Comparison of ENCODE assay signal across 7 mouse cellular contexts in the genomic region with DNA sequence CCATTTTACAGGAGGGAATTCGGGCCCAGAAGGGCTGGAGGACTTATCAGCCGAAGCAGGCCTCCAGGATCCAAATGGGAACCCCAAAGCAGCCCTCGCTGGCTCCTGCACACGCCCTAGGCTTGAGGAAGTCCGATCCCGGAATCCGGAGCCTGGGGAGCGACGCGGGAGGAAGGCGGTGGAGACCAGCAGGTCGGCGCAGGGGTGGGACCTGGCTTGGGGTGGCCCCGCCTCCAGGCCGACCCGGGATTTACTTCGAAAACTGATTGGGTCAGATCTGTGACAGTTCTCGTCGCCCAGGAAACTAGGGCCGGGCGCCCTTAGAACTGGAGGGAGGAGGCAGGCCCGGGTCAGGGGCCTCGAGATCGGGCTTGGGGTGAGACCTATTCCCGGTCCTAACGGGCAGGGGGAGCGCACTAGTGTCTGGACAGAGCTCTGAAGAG. TPM values are rescaled to one million over a fixed set of nuclear protein-coding genes. Genes with fewer than 3 reads are reported as not detected.
DNase-seq lines count a peak whose midpoint lies in the region; ATAC-seq lines count a peak whose summit lies in the region.

A gene (minus strand): TSS at position 232 of the 443 bp plus-strand sequence.

- intact Hi-C loops in left cerebral cortex, postnatal 25 days (cut with DNase I): loop anchor here (1.0 to 5.0 kb wide), 2 partner anchors 9 to 35 kb away; a partner anchor contains a TSS

- peak; percentile 93 for ATAC-seq in intestine, embryonic 15.5 days

- DNase-seq in adrenal gland, adult (ENCODE audit: inconsistent age in 2 of 2, low spot score in 1 of 2): peak; percentile 98 to 99
- DNase-seq in embryo, embryonic 10.5 days (ENCODE audit: low spot score): peak; percentile 96
- peak; percentile 97 for DNase-seq in gastrocnemius, postnatal 25 days
- peak; percentile 92 to 96 for DNase-seq in left cerebral cortex, postnatal 25 days (ENCODE audit: low spot score in 2 of 2)
- DNase-seq in midbrain, embryonic 10.5 days (ENCODE audit: low spot score): peak; percentile 93
- peak; percentile 80 for DNase-seq in right cerebral cortex, postnatal 4 days

- H3K27ac ChIP-seq in intestine, embryonic 15.5 days: peak within 1 kb of the TSS; percentile 96
- peak within 1 kb of the TSS; percentile 95 for H3K27ac ChIP-seq in midbrain, embryonic 10.5 days (replicated peaks)

- no peaks in the 10 kb centered on the region for H3K36me3 ChIP-seq in intestine, embryonic 15.5 days
- H3K36me3 ChIP-seq in midbrain, embryonic 10.5 days: peaks cover 17% of the 10 kb centered on the region

- peak within 1 kb of the TSS; percentile 95 for H3K4me2 ChIP-seq in intestine, embryonic 15.5 days (replicated peaks)

- H3K9me3 ChIP-seq in intestine, embryonic 15.5 days: no peaks in the 10 kb centered on the region
- H3K9me3 ChIP-seq in midbrain, embryonic 10.5 days (replicated peaks): no peaks in the 10 kb centered on the region

- 0% methylated on average over 27 of the region's 27 CpGs for WGBS in intestine, embryonic 15.5 days
- WGBS in midbrain, embryonic 10.5 days: under 1% methylated on average over 27 of the region's 27 CpGs

- peak within 1 kb of the TSS; percentile 90 for H3K9ac ChIP-seq in intestine, embryonic 15.5 days

- peaks cover 26% of the 10 kb centered on the region for H3K4me1 ChIP-seq in intestine, embryonic 15.5 days (replicated peaks)
- H3K4me1 ChIP-seq in midbrain, embryonic 10.5 days: peaks cover 44% of the 10 kb centered on the region

- H3K27me3 ChIP-seq in intestine, embryonic 15.5 days (replicated peaks): no peaks in the 10 kb centered on the region
- H3K27me3 ChIP-seq in midbrain, embryonic 10.5 days (ENCODE audit: low read depth, poor library complexity, severe bottlenecking): peaks cover 25% of the 10 kb centered on the region

- H3K4me3 ChIP-seq in intestine, embryonic 15.5 days (replicated peaks): peak within 1 kb of the TSS; percentile 78
- H3K4me3 ChIP-seq in midbrain, embryonic 10.5 days: peak within 1 kb of the TSS; percentile 87

RNA-seq across cellular contexts. Expression of the gene that starts here (rescaled TPM):
- total RNA-seq in gastrocnemius, postnatal 25 days (2021): 10 to 100 TPM in 1 of 2 experiments, 1 to 10 TPM in 1; 9.5 to 10.9 TPM
- 20.4 and 25.5 TPM in 2 replicates for polyA plus RNA-seq in intestine, embryonic 15.5 days (2015; fragmentation: Nextera tagmentation; extraction: Ambion mirVana)
- 100 to 1,000 TPM in 1 of 2 experiments, 10 to 100 TPM in 1; 99.9 to 100 TPM for total RNA-seq in left cerebral cortex, postnatal 25 days (2021)
- polyA plus RNA-seq in midbrain, embryonic 10.5 days (2016; fragmentation: Nextera tagmentation; extraction: Ambion mirVana): 29.5 and 33.9 TPM in 2 replicates

Comparison
In these comparisons a context has a peak if more than half of its experiments do, and no peak if none do; other contexts are left out.
1. Peak in every context shown above with its lines: DNase-seq, ATAC-seq, H3K4me3 ChIP-seq and H3K27ac ChIP-seq.
2. RNA of the gene that starts here (total RNA-seq): 99.9 to 100 TPM in left cerebral cortex, postnatal 25 days; 9.5 to 10.9 TPM in gastrocnemius, postnatal 25 days; every median in the first group is over 4 times any median in the second.